Mouse (Mus musculus) layer of hippocampus, postnatal 14 days (tissue): Measurements from ENCODE around the gene Zdhhc19. TPM values are rescaled to one million over a fixed set of nuclear protein-coding genes. Genes with fewer than 3 reads are reported as not detected.
A peak's percentile ranks its signal among the peaks of the same experiment; 100 is the strongest.

Source experiments
- DNase-seq, 2 experiments: peaks; one replicate each; pipeline ENCODE4 v3.0.0; 2021 to 2022; ENCODE audit warnings: low spot score in 2 of 2, mixed read lengths in 1 of 2
- total RNA-seq, 2 experiments: library from RNA; stranded (reverse); gene quantifications; 2 replicates each; pipeline ENCODE4 v1.2.3; 2021

Gene Zdhhc19
- total RNA-seq, 2 experiments from 2014 or later = not detected

- DNase-seq = no peak
These were observed 111.7 kb downstream of the Zdhhc19 start for GRCm38 (mm10) chr16:32607562-32608343.

GRCm38 (mm10) chr16:32608344-32608711, 112.3 kb downstream of the Zdhhc19 start:
- DNase-seq = no peak

GRCm38 (mm10) chr16:32608712-32609400, 112.8 kb downstream of the Zdhhc19 start, which contains the start of gene Tfrc:
Gene Tfrc (plus strand): TSS chr16:32608920.
- peak; percentile 91 to 96 for DNase-seq

GRCm38 (mm10) chr16:32609401-32609779, 113.3 kb downstream of the Zdhhc19 start:
- peak in 1 of 2 experiments; percentile 12 for DNase-seq

- DNase-seq = no peak
These were observed 114.6 kb downstream of the Zdhhc19 start for GRCm38 (mm10) chr16:32610460-32611255.

Other genes with a start within 250 kb of the Zdhhc19 start
- gene Fbxo45, start 249.1 kb upstream of the Zdhhc19 start, total RNA-seq = 10 to 100 TPM; 42.8 to 43.1 TPM
- 10 to 100 TPM; 10.7 to 12.8 TPM for gene Wdr53, start 249.0 kb upstream of the Zdhhc19 start, total RNA-seq
- gene Smco1, start 224.8 kb upstream of the Zdhhc19 start, total RNA-seq = under 1 TPM in 1 of 2 experiments, not detected in 1; 0.30 TPM
- 10 to 100 TPM; 22.7 to 24.7 TPM for gene Rnf168, start 218.8 kb upstream of the Zdhhc19 start, total RNA-seq
- 10 to 100 TPM; 57.1 to 59.4 TPM for gene Ubxn7, start 164.0 kb upstream of the Zdhhc19 start, total RNA-seq
- not detected for gene Tm4sf19, start 95.8 kb upstream of the Zdhhc19 start, total RNA-seq
- gene Tctex1d2, start 76.6 kb upstream of the Zdhhc19 start, total RNA-seq = 10 to 100 TPM; 11.8 to 14.0 TPM
- gene Pcyt1a, start 65.3 kb upstream of the Zdhhc19 start, total RNA-seq = 10 to 100 TPM; 43.6 to 46.5 TPM
- not detected for gene Slc51a, start 8.4 kb upstream of the Zdhhc19 start, total RNA-seq
- gene Tfrc, start 112.7 kb downstream of the Zdhhc19 start, total RNA-seq = 100 to 1,000 TPM in 1 of 2 experiments, 10 to 100 TPM in 1; 83.5 to 111 TPM
- 100 to 1,000 TPM; 120 to 124 TPM for gene Tnk2, start 147.6 kb downstream of the Zdhhc19 start, total RNA-seq
- gene Muc4, start 239.6 kb downstream of the Zdhhc19 start, total RNA-seq = not detected